ENCODE assay signal across 29 mouse cellular contexts in genomic region chr2:159481399-159482080, GRCm38 (mm10).
DNase-seq lines count a peak whose midpoint lies in the region; ATAC-seq lines count a peak whose summit lies in the region.
"Had no signal": no experiment of that assay in that cellular context is flagged by ENCODE, and none has a peak within 500 bp of the region (broad histone marks: within the 10 kb centered on the region; RNA-seq: fewer than 3 reads in every experiment).

No protein-coding gene starts in this region.

- 33% methylated on average over 6 of the region's 6 CpGs for whole genome bisulfite sequencing in embryonic facial prominence, embryonic 12.5 days
- WGBS in embryonic facial prominence, embryonic 10.5 days, result 58% methylated on average over 6 of the region's 6 CpGs
- WGBS in limb, embryonic 13.5 days, result 55% methylated on average over 6 of the region's 6 CpGs

- peaks cover 11% of the 10 kb centered on the region for H3K4me1 ChIP-seq in embryonic facial prominence, embryonic 12.5 days
- H3K4me1 ChIP-seq in embryonic facial prominence, embryonic 10.5 days, result peaks cover 6% of the 10 kb centered on the region; the same call in 1 of the 2 replicates
- peaks cover 12% of the 10 kb centered on the region for H3K4me1 ChIP-seq in limb, embryonic 13.5 days
- H3K4me1 ChIP-seq: heart, embryonic 12.5 days; liver, embryonic 13.5 days; megakaryocyte, embryonic 14.5 days; midbrain, embryonic 12.5 days; neural tube, embryonic 12.5 days had no signal

- ATAC-seq in embryonic facial prominence, embryonic 12.5 days (ENCODE audit: insufficient number of reproducible peaks, insufficient read depth, low FRiP score, low TSS enrichment), result no peak
- no peak for ATAC-seq in limb, embryonic 13.5 days (ENCODE audit: low FRiP score, low read depth)
- ATAC-seq: forebrain, postnatal 0 days; hindbrain, embryonic 16.5 days; lung, postnatal 0 days had no signal

- H3K27ac ChIP-seq in embryonic facial prominence, embryonic 12.5 days, result 0 out of 2 replicates have a peak overlapping the region, but pooled peaks have one; percentile 11
- H3K27ac ChIP-seq in embryonic facial prominence, embryonic 10.5 days (replicated peaks), result no peak overlapping the region
- H3K27ac ChIP-seq in limb, embryonic 13.5 days, result peak overlapping the region; percentile 39; the same call in 1 of the 2 replicates
- H3K27ac ChIP-seq: limb, embryonic 15.5 days; liver, embryonic 13.5 days; midbrain, embryonic 12.5 days; neural tube, embryonic 12.5 days had no signal

- no peak overlapping the region for H3K4me3 ChIP-seq in embryonic facial prominence, embryonic 12.5 days
- no peak overlapping the region for H3K4me3 ChIP-seq in embryonic facial prominence, embryonic 10.5 days
- H3K4me3 ChIP-seq in limb, embryonic 13.5 days, result no peak overlapping the region
- H3K4me3 ChIP-seq: heart, embryonic 12.5 days; limb, embryonic 15.5 days; liver, embryonic 13.5 days; megakaryocyte, embryonic 14.5 days; midbrain, embryonic 12.5 days; myocyte; neural tube, embryonic 12.5 days had no signal

- H3K27me3 ChIP-seq in embryonic facial prominence, embryonic 12.5 days, result no peaks in the 10 kb centered on the region
- H3K27me3 ChIP-seq in embryonic facial prominence, embryonic 10.5 days (replicated peaks; ENCODE audit: low read depth, poor library complexity, severe bottlenecking), result no peaks in the 10 kb centered on the region
- H3K27me3 ChIP-seq in limb, embryonic 13.5 days, result no peaks in the 10 kb centered on the region
- H3K27me3 ChIP-seq: heart, embryonic 12.5 days; limb, embryonic 15.5 days; liver, embryonic 13.5 days; megakaryocyte, embryonic 14.5 days; midbrain, embryonic 12.5 days; neural tube, embryonic 12.5 days had no signal

- H3K9me3 ChIP-seq in embryonic facial prominence, embryonic 12.5 days, result no peaks in the 10 kb centered on the region
- H3K9me3 ChIP-seq in embryonic facial prominence, embryonic 10.5 days, result no peaks in the 10 kb centered on the region
- no peaks in the 10 kb centered on the region for H3K9me3 ChIP-seq in limb, embryonic 13.5 days
- H3K9me3 ChIP-seq: heart, embryonic 12.5 days; limb, embryonic 15.5 days; liver, embryonic 13.5 days; midbrain, embryonic 12.5 days; neural tube, embryonic 12.5 days had no signal

- H3K9ac ChIP-seq in embryonic facial prominence, embryonic 12.5 days, result no peak overlapping the region
- H3K9ac ChIP-seq in limb, embryonic 13.5 days, result no peak overlapping the region
- H3K9ac ChIP-seq: forebrain, postnatal 0 days; heart, embryonic 12.5 days; limb, embryonic 15.5 days; liver, embryonic 13.5 days; midbrain, embryonic 12.5 days; neural tube, embryonic 12.5 days had no signal

- DNase-seq in embryonic facial prominence, embryonic 10.5 days (ENCODE audit: low spot score), result no peak
- DNase-seq in heart, adult 9 months (ENCODE audit: low spot score in 2 of 2), result peak; percentile 17 to 39
- DNase-seq in heart, adult 8-10 months (ENCODE audit: low spot score), result no peak
- peak; percentile 4 to 8 for DNase-seq in kidney, postnatal 4 days
- no peak for DNase-seq in kidney, postnatal 36 days
- DNase-seq in right cerebral cortex, postnatal 4 days, result no peak
- DNase-seq: adrenal gland, adult 8-10 months; cerebellum, adult 8-10 months; cerebellum, postnatal 25 days; forebrain, postnatal 0 days; gastrocnemius, postnatal 10 days; kidney, adult 9 months; layer of hippocampus, adult 9-11 months; liver, embryonic 13.5 days; lung, adult 18-20 months; lung, postnatal 4 days; thymus, adult 2 months; thymus, postnatal 36 days had no signal

- H3K4me2 ChIP-seq in embryonic facial prominence, embryonic 12.5 days (replicated peaks), result no peak overlapping the region
- no peak overlapping the region for H3K4me2 ChIP-seq in limb, embryonic 13.5 days (replicated peaks)
- H3K4me2 ChIP-seq: heart, embryonic 12.5 days; limb, embryonic 15.5 days; liver, embryonic 13.5 days; midbrain, embryonic 12.5 days; neural tube, embryonic 12.5 days had no signal

- no peaks in the 10 kb centered on the region for H3K36me3 ChIP-seq in embryonic facial prominence, embryonic 12.5 days
- H3K36me3 ChIP-seq in embryonic facial prominence, embryonic 10.5 days (replicated peaks), result no peaks in the 10 kb centered on the region
- H3K36me3 ChIP-seq in limb, embryonic 13.5 days, result no peaks in the 10 kb centered on the region
- H3K36me3 ChIP-seq: G1E; heart, embryonic 12.5 days; limb, embryonic 15.5 days; liver, embryonic 13.5 days; midbrain, embryonic 12.5 days; neural tube, embryonic 12.5 days had no signal

Comparison
In these comparisons a context has a peak if more than half of its experiments do, and no peak if none do; other contexts are left out.
1. DNase-seq: peak in heart, adult 9 months (2 of 2) and kidney, postnatal 4 days (2 of 2); none in embryonic facial prominence, embryonic 10.5 days (single experiment), heart, adult 8-10 months (single experiment), kidney, postnatal 36 days (0 of 2) and right cerebral cortex, postnatal 4 days (single experiment).